Mouse (Mus musculus) heart, postnatal 0 days (tissue): ENCODE results near the gene Nlrx1. TPM values are rescaled to one million over a fixed set of nuclear protein-coding genes. Genes with fewer than 3 reads are reported as not detected.

Source experiments
- ATAC-seq: fragments of 200-750 bp; cut with Nextera tagmentation; 2 replicates; pipeline ENCODE4 v1.8.0; 2017; ENCODE audit warnings: low read depth, moderate number of reproducible peaks, moderate library complexity; ENCODE audit not compliant: insufficient read depth
- DNase-seq: peaks from one replicate; pipeline ENCODE4 v3.0.0-alpha.2; 2016; ENCODE audit warnings: low spot score
- H3K27ac ChIP-seq: fragments of 300-500 bp; sonication (generic); 2 replicates; pipeline ENCODE4 v1.5.1; 2014; ENCODE audit warnings: low read depth, mild to moderate bottlenecking
- H3K27me3 ChIP-seq: fragments of 300-500 bp; sonication (generic); 2 replicates; pipeline ENCODE4 v1.6.1; 2014; ENCODE audit warnings: low read length, mixed read lengths; ENCODE audit not compliant: control insufficient read depth, insufficient read depth
- H3K36me3 ChIP-seq: fragments of 300-500 bp; sonication (generic); replicated peaks from 2 replicates; pipeline ENCODE4 v1.6.1; 2014; ENCODE audit warnings: low read length, mixed read lengths; ENCODE audit not compliant: control insufficient read depth, insufficient read depth
- H3K4me1 ChIP-seq: fragments of 300-500 bp; sonication (generic); 2 replicates; pipeline ENCODE4 v1.6.1; 2014; ENCODE audit warnings: antibody characterized with exemption; ENCODE audit not compliant: control insufficient read depth, insufficient read depth
- H3K4me2 ChIP-seq: fragments of 300-500 bp; sonication (generic); 2 replicates; pipeline ENCODE4 v1.6.1; 2014; ENCODE audit warnings: low read depth, mild to moderate bottlenecking, low read length, moderate library complexity
- H3K4me3 ChIP-seq: fragments of 300-500 bp; sonication (generic); 2 replicates; pipeline ENCODE4 v1.5.1; 2014; ENCODE audit warnings: low read depth, low read length
- H3K9ac ChIP-seq: fragments of 300-500 bp; sonication (generic); replicated peaks from 2 replicates; pipeline ENCODE4 v1.6.1; 2014; ENCODE audit warnings: low read depth, low read length, mixed read lengths
- H3K9me3 ChIP-seq: fragments of 300-500 bp; sonication (generic); replicated peaks from 2 replicates; pipeline ENCODE4 v1.6.1; 2016; ENCODE audit warnings: low read length; ENCODE audit not compliant: control insufficient read depth
- CTCF ChIP-seq: IDR thresholded peaks from 2 replicates; pipeline ENCODE4 v1.5.1; 2016; ENCODE audit warnings: antibody characterized with exemption, control low read depth, low read depth
- EP300 ChIP-seq: IDR thresholded peaks from 2 replicates; pipeline ENCODE4 v1.6.1; 2016; ENCODE audit warnings: antibody characterized with exemption, low read depth
- WGBS: fragments of 180-500 bp; shearing (Covaris S2); extraction: QIAGEN DNeasy Blood & Tissue Kit; methylation state at CpG from one replicate; pipeline ENCODE4 v1.1.7; 2014; 5-methylcytosine and 5-hydroxymethylcytosine counted together
- polyA plus RNA-seq: library from polyadenylated mRNA; unstranded; fragments of >200 nt; fragmentation: Nextera tagmentation; extraction: Ambion mirVana; gene quantifications from 2 replicates; pipeline ENCODE4 v1.2.1, GENCODE M21; 2015
- total RNA-seq: library from RNA; depleted of rRNA; stranded (reverse); fragments of >200 nt; gene quantifications from 2 replicates; pipeline ENCODE4 v1.2.3, GENCODE M21; 2014; ENCODE audit warnings: low replicate concordance

The Nlrx1 gene
- total and polyA plus RNA-seq, 2 experiments from 2014 or later, result 10.2 to 15.4 TPM

- no peak overlapping the region for H3K4me3 ChIP-seq
- 0 out of 2 replicates have a peak, but pooled peaks cover 4% of the 10 kb centered on the region for H3K4me1 ChIP-seq
- peak; percentile 45 for DNase-seq
- no peaks in the 10 kb centered on the region for H3K27me3 ChIP-seq
- peak overlapping the region; percentile 27 for H3K4me2 ChIP-seq
- no peak for TF ChIP-seq CTCF
- TF ChIP-seq EP300, result 0 out of 2 replicates have a peak, but pooled peaks have one; percentile 21
- WGBS, result 35% methylated on average over 27 of the region's 27 CpGs
- H3K36me3 ChIP-seq, result peaks cover 41% of the 10 kb centered on the region
- H3K9ac ChIP-seq, result peak overlapping the region; percentile 17; the same call in 1 of the 2 replicates
- ATAC-seq, result peak; percentile 75
- no peaks in the 10 kb centered on the region for H3K9me3 ChIP-seq
- H3K27ac ChIP-seq, result peak overlapping the region; percentile 83
These were observed 43.0 kb upstream of the Nlrx1 start for GRCm38 (mm10) chr9:44311136-44312134.

- Histone ChIP-seq H3K4me2 (peak overlapping the region; percentile 27; the same call in 1 of the 2 replicates), H3K9ac (0 out of 2 replicates have a peak overlapping the region, but pooled peaks have one; percentile 17), H3K9me3 (no peaks in the 10 kb centered on the region), H3K36me3 (peaks cover 34% of the 10 kb centered on the region), H3K4me3 (no peak overlapping the region), H3K27ac (peak overlapping the region; percentile 83), H3K27me3 (no peaks in the 10 kb centered on the region), H3K4me1 (0 out of 2 replicates have a peak, but pooled peaks cover 4% of the 10 kb centered on the region)
- 38% methylated on average over 10 of the region's 10 CpGs for WGBS
- DNase-seq, result no peak
- ATAC-seq, result no peak
- TF ChIP-seq EP300 (no peak), CTCF (no peak)
These were observed 42.3 kb upstream of the Nlrx1 start for GRCm38 (mm10) chr9:44310750-44311135.

- DNase-seq (no peak), ATAC-seq (no peak)
- H3K4me3 ChIP-seq, result no peak overlapping the region
- WGBS, result 69% methylated on average over 3 of the region's 3 CpGs
- H3K27ac ChIP-seq, result no peak overlapping the region
- H3K27me3 ChIP-seq, result no peaks in the 10 kb centered on the region
- peaks cover 24% of the 10 kb centered on the region for H3K36me3 ChIP-seq
- H3K4me2 ChIP-seq, result no peak overlapping the region
- H3K9ac ChIP-seq, result no peak overlapping the region
- TF ChIP-seq EP300 (no peak), CTCF (no peak)
- no peaks in the 10 kb centered on the region for H3K9me3 ChIP-seq
- 0 out of 2 replicates have a peak, but pooled peaks cover 7% of the 10 kb centered on the region for H3K4me1 ChIP-seq
These were observed 41.4 kb upstream of the Nlrx1 start for GRCm38 (mm10) chr9:44309756-44310155.

- Histone ChIP-seq H3K27me3 (no peaks in the 10 kb centered on the region), H3K4me1 (peaks cover 13% of the 10 kb centered on the region; the same call in 1 of the 2 replicates), H3K9ac (no peak overlapping the region), H3K27ac (no peak overlapping the region), H3K9me3 (no peaks in the 10 kb centered on the region), H3K4me2 (no peak overlapping the region), H3K4me3 (no peak overlapping the region), H3K36me3 (peaks cover 9% of the 10 kb centered on the region)
- DNase-seq (no peak), ATAC-seq (no peak)
- 90% methylated on average over 2 of the region's 2 CpGs for WGBS
- no peak for TF ChIP-seq EP300
- no peak for TF ChIP-seq CTCF
These were observed 38.8 kb upstream of the Nlrx1 start for GRCm38 (mm10) chr9:44307248-44307647.

- no peak for TF ChIP-seq CTCF
- no peak for TF ChIP-seq EP300
- peaks cover 13% of the 10 kb centered on the region; the same call in 1 of the 2 replicates for H3K4me1 ChIP-seq
- H3K27me3 ChIP-seq, result no peaks in the 10 kb centered on the region
- ATAC-seq (no peak), DNase-seq (no peak)
- WGBS, result 87% methylated on average over 6 of the region's 6 CpGs
- H3K36me3 ChIP-seq, result peaks cover 16% of the 10 kb centered on the region
- H3K4me3 ChIP-seq, result no peak overlapping the region
- H3K9ac ChIP-seq, result no peak overlapping the region
- no peak overlapping the region; the same call in 1 of the 2 replicates for H3K27ac ChIP-seq
- H3K9me3 ChIP-seq, result no peaks in the 10 kb centered on the region
- no peak overlapping the region for H3K4me2 ChIP-seq
These were observed 38.1 kb upstream of the Nlrx1 start for GRCm38 (mm10) chr9:44306532-44306931.
